Mouse (Mus musculus) CD4-positive, CD25-positive, alpha-beta regulatory T cell, adult 2 months (primary cell): ENCODE data around the gene Ccdc124.

Source experiments
- DNase-seq: peaks from one replicate; pipeline ENCODE4 v3.0.0-alpha.2; 2012; ENCODE audit warnings: low read depth, low spot score

Gene Ccdc124

DNA sequence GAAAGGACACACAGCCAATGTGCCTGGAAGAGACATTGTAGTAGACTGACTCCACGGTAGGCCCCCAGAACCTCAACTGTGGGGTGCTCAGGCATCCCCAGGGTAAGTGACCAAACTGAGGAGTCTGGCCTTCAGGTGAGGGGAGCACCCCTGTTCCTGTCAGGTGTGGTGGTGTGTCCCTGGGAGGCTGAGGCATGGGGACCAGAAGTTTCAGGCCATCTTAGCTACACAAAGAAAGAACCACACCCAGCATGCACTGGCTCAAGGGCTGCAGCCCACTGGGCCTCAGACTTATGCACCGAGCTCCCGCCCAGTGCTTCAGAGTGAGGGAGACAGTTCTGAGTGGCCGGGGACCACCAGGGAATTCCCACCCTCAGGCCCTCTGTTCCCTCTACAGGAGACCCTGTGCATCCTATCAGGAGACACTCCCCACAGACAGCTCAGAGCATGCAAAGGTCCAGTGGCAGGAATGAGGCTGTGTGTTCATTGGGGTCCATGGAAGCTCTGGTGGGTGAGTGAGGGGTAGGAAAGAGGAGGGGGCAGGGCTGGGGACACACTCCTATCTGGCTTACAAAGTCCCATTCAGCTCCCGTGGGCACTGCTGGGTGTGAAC is 2.4 kb downstream of the Ccdc124 start:
- DNase-seq = no peak

- DNase-seq = peak; percentile 89
Measured at GRCm38 (mm10) chr8:70869601-70870041, 4.1 kb downstream of the Ccdc124 start.

- DNase-seq = no peak
Measured at GRCm38 (mm10) chr8:70869199-70869571, 4.5 kb downstream of the Ccdc124 start.

DNA sequence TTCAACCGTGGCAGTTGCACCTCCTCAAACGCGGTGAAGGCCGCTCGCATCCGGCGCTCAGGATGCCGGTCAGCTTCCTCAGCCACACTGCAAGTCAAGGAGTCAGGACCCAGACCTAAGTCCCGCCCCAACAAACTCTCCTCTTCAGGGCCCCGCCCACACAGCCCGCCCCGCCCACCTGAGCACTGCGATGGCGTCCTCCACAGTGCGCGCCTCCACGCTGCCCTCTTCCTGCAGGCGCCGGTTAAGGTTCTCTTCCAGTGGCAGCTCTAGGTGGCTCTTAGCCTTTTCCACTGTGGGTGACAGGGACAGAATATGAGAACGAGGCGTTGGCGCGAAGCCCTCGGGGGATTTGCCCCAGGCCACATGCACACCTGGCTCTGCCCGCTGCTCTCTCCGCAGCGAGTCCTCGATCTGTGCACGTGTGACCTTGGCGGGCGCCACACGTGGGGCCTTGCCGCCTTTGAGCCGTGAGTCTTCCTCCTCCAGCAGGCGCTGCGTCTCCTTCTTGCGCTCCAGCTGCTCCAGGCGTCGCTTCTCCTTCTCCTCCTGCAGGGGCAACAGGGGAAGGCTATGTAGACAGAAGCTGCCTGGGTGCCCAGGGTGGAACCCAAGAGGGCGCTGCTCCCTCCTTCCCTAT is 5.1 kb downstream of the Ccdc124 start:
- DNase-seq = peak; percentile 81

DNA sequence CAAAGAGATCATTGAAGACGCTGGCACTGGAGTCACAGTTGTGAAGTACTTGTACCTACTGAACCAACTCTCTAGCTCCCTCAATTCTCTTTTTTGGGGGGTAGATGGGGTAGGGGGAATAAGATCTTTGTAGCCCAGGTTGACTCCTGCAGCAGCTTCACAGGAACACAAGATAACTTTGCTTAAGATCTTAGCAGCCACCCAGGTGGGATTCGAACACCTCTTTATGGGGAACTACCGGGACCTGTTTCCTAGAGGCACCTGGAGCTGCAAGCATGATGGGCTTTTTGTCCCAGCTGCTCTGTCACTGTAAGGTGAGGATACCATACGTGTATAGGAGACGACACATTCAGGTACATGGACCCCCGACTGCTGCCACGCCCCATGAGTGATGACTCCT is 7.2 kb downstream of the Ccdc124 start:
- no peak for DNase-seq

- no peak for DNase-seq
Measured at GRCm38 (mm10) chr8:70866001-70866520, 7.7 kb downstream of the Ccdc124 start.

- peak; percentile 100 for DNase-seq
Measured at GRCm38 (mm10) chr8:70865350-70866000, 8.3 kb downstream of the Ccdc124 start.

GRCm38 (mm10) chr8:70864712-70865221 is 9.0 kb downstream of the Ccdc124 start:
- peak; percentile 49 for DNase-seq

DNA sequence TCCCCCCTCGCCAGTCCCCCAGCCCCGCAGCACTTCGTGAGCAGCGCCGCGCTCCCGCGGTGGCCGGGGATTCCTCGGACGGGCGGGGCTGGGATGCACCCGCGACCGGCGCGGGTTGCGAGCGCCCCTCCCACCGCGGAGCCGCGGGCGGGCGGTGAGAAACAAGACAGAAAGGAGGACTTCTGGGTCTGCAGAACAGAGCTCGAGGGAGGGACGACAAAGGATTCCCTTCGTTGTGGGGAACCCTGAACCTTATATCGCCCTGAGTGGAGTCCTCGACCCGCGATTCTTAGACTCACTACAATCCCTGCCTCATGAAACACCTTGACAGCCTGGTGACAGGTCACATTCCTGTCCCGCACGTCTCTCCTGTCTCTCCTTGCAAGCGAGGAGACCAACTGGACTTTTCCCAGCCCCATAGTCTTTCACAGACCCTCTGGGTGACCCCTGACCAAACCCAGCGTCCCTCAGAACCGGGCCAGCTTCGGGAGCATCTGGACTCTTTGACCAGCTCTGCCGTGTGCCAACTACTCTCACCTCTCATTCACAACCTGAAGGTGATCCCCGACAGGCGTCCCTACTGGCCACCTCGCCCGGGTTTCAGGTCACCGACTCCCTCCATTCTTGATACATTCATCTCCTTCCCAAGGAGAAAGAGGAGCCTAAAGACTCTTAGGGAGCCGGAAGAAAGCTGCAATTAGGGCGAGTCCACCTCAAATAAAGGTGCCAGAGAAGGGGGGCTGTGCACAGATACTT is 9.6 kb downstream of the Ccdc124 start:
- peak; percentile 64 for DNase-seq

- peak; percentile 47 for DNase-seq
Measured at GRCm38 (mm10) chr8:70862824-70863641, 10.7 kb downstream of the Ccdc124 start, which contains the start of gene Kcnn1. Gene Kcnn1 (minus strand): TSS chr8:70863258.

DNA sequence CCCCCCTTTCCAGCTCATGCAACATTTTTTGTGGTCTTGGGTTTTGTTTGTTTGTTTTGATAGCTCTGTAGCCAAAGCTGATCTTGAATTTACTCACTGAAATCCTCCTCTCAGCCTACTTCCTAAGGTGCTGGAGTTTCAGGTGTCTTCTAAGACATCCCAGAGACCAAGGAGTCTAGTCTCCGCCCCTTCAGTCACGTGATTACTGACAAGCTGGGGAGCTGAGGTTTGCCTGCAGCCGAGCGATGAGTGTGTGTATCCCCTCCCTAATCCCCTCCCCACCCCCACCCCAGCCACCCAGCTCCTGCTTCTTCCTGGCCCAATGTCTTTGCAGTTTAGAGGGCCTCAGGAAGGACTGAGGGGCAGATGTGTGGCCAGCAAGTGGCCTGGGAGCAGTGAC is 16.2 kb downstream of the Ccdc124 start:
- DNase-seq = peak; percentile 52

DNA sequence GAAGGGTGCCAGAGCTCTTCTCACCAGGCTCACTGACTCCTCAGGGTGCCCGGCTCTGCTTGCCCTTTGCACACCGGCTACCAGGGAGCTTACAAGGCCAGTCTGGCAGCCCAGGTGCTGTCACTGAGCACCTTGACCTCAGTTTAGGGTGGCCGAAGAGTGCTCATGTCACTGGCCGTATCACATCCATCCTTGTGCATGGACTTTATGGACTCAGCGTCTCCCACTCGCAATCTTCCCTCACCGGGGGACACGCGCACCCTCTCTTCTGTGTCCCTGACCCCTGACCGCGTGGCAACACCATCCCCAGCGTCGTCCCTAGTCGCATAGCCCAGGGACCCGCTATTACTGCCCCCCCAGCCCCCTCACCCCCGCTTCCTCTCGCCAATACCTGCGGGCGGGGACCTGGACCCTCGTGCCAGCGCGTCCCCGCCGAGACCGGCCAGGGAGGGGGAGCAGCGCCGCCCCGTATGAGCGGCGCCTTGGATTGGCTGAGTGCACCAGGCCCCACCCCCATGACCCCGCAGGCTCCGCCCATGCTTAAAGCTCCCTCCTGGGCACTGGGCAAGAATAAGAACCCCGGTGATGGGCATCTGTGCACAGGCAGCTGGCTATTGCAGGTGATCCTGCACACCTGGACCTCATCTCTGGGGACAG is 17.1 kb downstream of the Ccdc124 start:
- peak; percentile 39 for DNase-seq

GRCm38 (mm10) chr8:70856028-70856427 is 17.7 kb downstream of the Ccdc124 start:
- no peak for DNase-seq

GRCm38 (mm10) chr8:70853863-70854262 is 19.9 kb downstream of the Ccdc124 start:
- DNase-seq = no peak

- no peak for DNase-seq
Measured at GRCm38 (mm10) chr8:70852595-70853231, 21.0 kb downstream of the Ccdc124 start.

DNA sequence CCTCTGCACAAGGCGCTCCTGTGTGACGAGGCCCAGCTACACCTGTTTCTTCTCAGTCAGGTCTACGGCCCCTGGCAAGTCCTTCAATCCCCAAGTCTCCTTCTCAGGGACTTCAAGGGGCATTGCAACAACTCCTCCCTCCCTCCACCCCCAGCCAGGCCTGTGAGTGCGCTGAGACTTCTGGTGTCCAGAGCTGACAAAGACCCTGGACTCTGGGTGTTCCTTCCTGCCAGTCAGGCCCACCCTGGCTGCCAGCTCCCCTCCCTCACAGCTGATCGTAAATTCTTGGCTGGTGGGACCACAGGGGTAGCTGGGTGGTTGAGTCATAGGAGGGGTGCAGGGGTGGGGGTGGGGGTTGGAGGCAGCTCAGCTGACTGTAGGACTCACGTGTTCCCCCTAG is 21.9 kb downstream of the Ccdc124 start:
- no peak for DNase-seq

DNA sequence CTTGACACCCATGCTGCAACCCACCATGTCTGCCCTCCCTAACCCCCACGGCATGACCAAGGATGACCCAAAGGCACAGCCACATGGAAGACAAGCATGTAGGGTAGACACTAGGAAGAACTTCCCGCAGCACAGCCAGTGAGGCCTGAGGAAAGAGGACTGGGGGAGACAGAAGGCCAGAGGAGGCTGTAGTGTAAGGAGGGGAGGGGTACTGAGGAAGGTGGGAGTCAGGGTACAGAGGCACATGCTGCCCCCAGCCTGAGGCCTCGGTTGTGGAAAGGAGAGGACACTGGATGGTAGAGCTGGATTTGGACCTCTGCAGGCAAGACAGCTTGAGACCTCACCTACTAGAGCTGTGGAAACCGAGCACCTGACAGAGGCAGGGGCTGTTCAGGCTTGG is 22.8 kb downstream of the Ccdc124 start:
- no peak for DNase-seq

DNA sequence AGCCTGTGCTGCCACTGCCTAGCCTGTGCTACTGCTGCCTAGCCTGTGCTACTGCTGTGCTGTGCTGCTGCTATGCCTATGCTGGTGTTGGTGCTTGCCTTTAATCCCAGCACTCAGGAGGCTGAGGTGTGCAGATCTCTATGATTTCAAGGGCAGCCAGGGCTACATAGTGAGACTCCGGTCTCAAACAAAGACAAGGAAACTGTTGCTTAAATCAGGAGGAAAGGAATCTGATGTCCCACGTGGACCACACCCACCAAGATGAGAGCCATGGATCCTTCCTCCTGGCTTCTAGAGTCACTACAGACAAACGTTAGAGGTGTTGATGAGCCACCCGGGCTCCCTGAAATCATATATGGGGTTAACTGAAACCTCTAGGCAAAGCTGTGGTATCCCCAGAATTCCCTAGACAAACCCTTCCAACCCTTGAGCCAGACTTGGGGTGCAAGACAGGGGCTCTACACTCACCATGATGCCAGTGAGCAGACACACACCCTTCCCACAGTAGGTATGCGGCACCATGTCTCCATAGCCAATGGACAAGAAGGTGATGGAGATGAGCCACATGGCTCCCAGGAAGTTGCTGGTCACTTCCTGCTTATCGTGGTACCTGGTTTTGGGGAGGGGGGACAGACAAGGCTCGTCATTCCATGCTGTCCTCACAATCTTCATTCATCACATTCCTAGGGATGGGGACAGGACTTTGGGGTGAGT is 23.4 kb downstream of the Ccdc124 start:
- no peak for DNase-seq

GRCm38 (mm10) chr8:70849333-70849990 is 24.3 kb downstream of the Ccdc124 start:
- DNase-seq = no peak
